Mouse (Mus musculus): ENCODE measurements around the gene Mst1. TPM values are rescaled to one million over a fixed set of nuclear protein-coding genes. Genes with fewer than 3 reads are reported as not detected.

Mst1 gene
- 0.26 to 1.1 TPM in 2 of 4 replicates, not detected in the others for total RNA-seq (2023)

DNA sequence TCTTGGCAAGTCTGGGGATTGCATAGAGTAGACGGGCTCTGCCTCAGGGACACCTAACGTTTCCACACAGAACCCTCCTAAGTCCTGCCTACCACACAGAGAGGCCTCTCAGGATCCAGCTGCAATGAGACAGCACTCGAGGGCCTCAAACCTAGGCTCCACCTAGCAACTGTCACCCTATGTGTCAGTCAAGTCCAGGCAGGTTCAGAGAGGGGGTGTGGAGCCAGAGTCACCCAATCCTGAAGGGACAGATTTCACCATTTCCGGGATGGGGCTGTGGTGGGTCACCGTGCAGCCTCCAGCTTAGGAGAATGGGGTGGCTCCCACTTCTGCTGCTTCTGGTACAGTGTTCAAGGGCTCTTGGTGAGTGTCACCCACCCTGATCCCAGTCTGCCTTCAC is at the start of gene Mst1:
TSS of gene Mst1 (plus strand) at position 269 of the 400 bp plus-strand sequence.

DNA sequence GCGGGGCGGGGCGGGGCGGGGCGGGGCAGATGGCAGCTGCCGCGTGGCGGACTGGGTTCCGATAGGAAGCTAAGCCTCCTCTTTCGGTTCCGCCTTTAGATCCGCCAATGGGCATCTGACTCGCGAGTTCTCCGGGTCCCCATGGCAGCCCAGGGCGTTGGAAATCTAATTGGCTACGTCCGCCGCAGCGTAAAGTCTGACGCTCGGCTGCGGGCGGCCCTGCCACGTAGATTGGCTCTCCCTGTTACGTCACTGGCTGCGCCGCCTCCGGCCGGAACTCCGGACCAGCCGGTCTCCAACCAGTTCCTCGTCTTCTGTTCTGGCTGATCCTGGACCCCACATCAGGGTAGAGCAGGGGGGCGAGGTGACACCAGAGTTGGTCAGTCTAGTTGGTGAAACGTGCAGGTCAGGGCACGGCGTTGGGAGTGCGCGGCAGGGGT is 31.2 kb upstream of the Mst1 start, which contains the start of gene Gmppb:
TSS of gene Gmppb (plus strand) at position 227 of the 440 bp plus-strand sequence.

DNA sequence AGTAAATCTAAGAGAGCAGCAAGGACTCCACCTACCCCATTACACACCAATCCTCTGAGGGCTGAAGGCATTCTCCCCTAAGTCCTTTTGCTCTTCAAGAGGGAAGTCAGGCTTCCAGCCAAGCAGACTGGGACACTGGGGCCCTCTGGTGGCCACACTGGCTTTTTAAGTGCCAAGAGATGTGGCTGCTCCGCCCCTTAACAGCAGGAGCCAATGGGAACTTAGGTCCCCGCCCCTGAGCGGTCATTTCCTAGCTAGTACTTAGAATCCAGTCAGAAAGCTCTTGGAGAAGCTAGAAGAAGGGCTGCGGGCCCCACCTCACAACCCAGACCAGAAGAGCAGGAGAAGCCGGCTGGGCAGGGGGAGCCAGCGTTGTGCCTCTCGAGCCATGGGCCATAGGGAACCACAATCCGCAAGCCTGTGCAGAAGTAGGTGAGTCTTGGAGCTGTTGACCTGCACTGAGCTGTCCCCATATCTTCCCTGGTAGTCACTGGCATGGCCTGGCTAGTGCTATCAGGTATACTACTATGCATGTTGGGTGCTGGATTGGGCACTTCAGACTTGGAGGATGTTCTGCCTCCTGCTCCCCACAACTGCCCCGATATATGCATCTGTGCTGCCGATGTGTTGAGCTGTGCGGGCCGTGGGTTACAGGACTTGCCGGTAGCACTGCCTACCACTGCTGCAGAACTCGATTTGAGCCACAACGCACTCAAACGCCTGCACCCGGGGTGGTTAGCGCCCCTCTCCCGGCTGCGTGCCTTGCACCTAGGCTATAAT is 27.2 kb upstream of the Mst1 start, which contains the start of gene Amigo3:
TSS of gene Amigo3 (plus strand) at position 275 of the 780 bp plus-strand sequence.

DNA sequence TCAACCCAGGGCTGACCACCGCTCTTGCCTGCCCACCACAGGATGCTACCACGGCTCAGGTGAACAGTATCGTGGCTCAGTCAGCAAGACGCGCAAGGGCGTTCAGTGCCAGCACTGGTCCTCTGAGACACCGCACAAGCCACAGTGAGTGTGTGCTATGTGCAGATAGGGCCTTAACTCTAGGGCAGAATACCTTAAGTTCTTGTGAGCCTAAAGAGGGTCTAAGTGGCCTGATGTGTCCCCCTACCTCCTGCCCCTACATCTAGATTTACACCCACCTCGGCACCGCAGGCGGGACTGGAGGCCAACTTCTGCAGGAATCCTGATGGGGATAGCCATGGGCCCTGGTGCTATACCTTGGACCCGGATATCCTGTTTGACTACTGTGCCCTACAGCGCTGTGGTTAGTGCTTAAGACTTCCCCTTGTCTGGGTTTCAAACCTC is 2.8 kb downstream of the Mst1 start, which contains the start of gene Rnf123:
TSS of gene Rnf123 (minus strand) at position 359 of the 444 bp plus-strand sequence.

GRCm38 (mm10) chr9:108094184-108094941 is 14.1 kb downstream of the Mst1 start, which contains the start of gene Apeh:
TSS of gene Apeh (minus strand) at chr9:108094606.

Other genes starting within 250 kb of the Mst1 start
- 117 to 141 TPM (median 124 TPM) in 4 replicates for gene Rbm6, start 207.2 kb upstream of the Mst1 start, total RNA-seq (2023)
- gene Mon1a, start 192.3 kb upstream of the Mst1 start, total RNA-seq (2023), result 14.1 to 18.6 TPM (median 16.1 TPM) in 4 replicates
- 0.37 to 0.69 TPM (median 0.47 TPM) in 3 of 4 replicates, not detected in the other for gene Mst1r, start 173.6 kb upstream of the Mst1 start, total RNA-seq (2023)
- gene Actl11, start 152.0 kb upstream of the Mst1 start, total RNA-seq (2023), result not detected in 4 replicates
- not detected in 4 replicates for gene Camkv, start 144.8 kb upstream of the Mst1 start, total RNA-seq (2023)
- gene Traip, start 130.3 kb upstream of the Mst1 start, total RNA-seq (2023), result 5.4 to 9.1 TPM (median 6.5 TPM) in 4 replicates
- gene Uba7, start 104.9 kb upstream of the Mst1 start, total RNA-seq (2023), result 175 to 194 TPM (median 192 TPM) in 4 replicates
- 0.86 TPM in 1 of 4 replicates, not detected in the others for gene Gm20661, start 97.4 kb upstream of the Mst1 start, total RNA-seq (2023)
- 1.9 to 3.2 TPM (median 2.6 TPM) in 4 replicates for gene Inka1, start 94.6 kb upstream of the Mst1 start, total RNA-seq (2023)
- gene Cdhr4, start 87.9 kb upstream of the Mst1 start, total RNA-seq (2023), result 2.6 TPM in 1 of 4 replicates, not detected in the others
- 2.5 to 3.0 TPM in 2 of 4 replicates, not detected in the others for gene Gm20662, start 84.1 kb upstream of the Mst1 start, total RNA-seq (2023)
- gene Ip6k1, start 77.9 kb upstream of the Mst1 start, total RNA-seq (2023), result 116 to 133 TPM (median 125 TPM) in 4 replicates
- gene Gmppb, start 31.2 kb upstream of the Mst1 start, total RNA-seq (2023), result 42.9 to 57.3 TPM (median 47.6 TPM) in 4 replicates
- gene Amigo3, start 27.3 kb upstream of the Mst1 start, total RNA-seq (2023), result 14.6 to 19.0 TPM (median 16.8 TPM) in 4 replicates
- 201 to 247 TPM (median 221 TPM) in 4 replicates for gene Rnf123, start 2.9 kb downstream of the Mst1 start, total RNA-seq (2023)
- gene Apeh, start 14.2 kb downstream of the Mst1 start, total RNA-seq (2023), result 129 to 143 TPM (median 135 TPM) in 4 replicates
- gene Bsn, start 109.9 kb downstream of the Mst1 start, total RNA-seq (2023), result 0.12 to 0.43 TPM (median 0.21 TPM) in 4 replicates
- gene Dag1, start 183.5 kb downstream of the Mst1 start, total RNA-seq (2023), result 21.3 to 25.8 TPM (median 23.0 TPM) in 4 replicates
- 4.3 to 9.3 TPM (median 6.5 TPM) in 4 replicates for gene Nicn1, start 210.0 kb downstream of the Mst1 start, total RNA-seq (2023)
- 1.5 to 2.8 TPM (median 1.7 TPM) in 4 replicates for gene Amt, start 216.4 kb downstream of the Mst1 start, total RNA-seq (2023)
- gene Rhoa, start 225.7 kb downstream of the Mst1 start, total RNA-seq (2023), result 459 to 484 TPM (median 482 TPM) in 4 replicates
- 8.2 to 15.1 TPM (median 11.3 TPM) in 4 replicates for gene Tcta, start 225.7 kb downstream of the Mst1 start, total RNA-seq (2023)

Measured in B cell, adult 62 days (primary cell).